Mouse (Mus musculus) liver, adult 2 months (tissue): ENCODE results near the gene 4931406C07Rik.

Source experiments
- CTCF ChIP-seq: fragments of 200-500 bp; IDR thresholded peaks from 2 replicates; pipeline ENCODE4 v1.5.1; 2011; ENCODE audit warnings: low read depth, low read length, control low read depth
- POLR2A ChIP-seq: fragments of 200-500 bp; IDR thresholded peaks from 2 replicates; pipeline ENCODE4 v1.6.1; 2011; ENCODE audit warnings: low read length, control low read depth; ENCODE audit not compliant: insufficient read depth; ENCODE audit errors: extremely low read depth

GRCm38 (mm10) chr9:15240006-15240405, 66.2 kb downstream of the 4931406C07Rik start:
- TF ChIP-seq CTCF (no peak), POLR2A (no peak)
